Mouse (Mus musculus) thymus, adult 18-20 months (tissue): ENCODE results near the gene Gnl1.
"Not testable (repeated sequence)": the region's sequence is repeated elsewhere in the genome, so short reads cannot be mapped to it uniquely, and the experiment has no call there.

Source experiments
- DNase-seq, 2 experiments: peaks; one replicate each; pipeline ENCODE4 v3.0.0; 2022; ENCODE audit warnings: mixed read lengths in 2 of 2

Gene Gnl1

DNA sequence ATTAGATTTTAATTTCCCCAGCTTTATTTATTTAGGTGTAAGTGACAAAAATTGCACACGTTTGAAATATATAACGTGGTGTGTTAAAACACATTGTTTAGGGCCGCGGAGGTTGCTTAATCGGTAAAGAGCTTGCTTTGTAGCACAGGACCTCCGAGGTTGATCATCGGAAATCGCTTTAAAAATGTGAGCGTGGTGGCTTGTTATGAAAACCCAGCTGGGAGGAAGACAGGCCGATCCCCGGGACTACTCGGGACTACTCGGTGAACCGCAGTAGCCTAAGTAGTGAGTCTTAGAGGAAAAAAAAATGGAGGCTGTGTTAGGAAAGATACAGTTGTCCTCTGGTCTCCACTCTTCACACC lies 15.2 kb downstream of the Gnl1 start:
- no peak for DNase-seq

DNA sequence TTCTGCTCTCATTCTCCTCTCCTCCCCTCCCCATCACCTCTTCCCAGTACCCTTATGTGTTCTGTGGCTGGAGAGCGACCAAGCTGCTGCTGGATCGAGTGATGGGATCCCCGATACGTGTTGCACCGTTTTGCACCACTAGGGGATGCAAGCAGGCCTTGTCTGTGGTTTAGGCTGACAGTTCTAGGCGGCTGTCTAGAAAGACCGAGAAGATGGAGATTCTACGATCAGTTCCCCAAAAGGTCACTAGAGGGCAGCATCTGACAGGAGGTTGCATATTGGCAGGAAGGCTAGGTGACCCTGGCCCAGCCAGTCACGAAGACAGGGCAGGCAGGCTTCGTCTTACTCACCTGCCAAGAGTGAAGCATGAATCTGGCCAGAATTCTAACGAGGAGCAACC lies 17.3 kb downstream of the Gnl1 start:
- peak; percentile 89 to 96 for DNase-seq

DNA sequence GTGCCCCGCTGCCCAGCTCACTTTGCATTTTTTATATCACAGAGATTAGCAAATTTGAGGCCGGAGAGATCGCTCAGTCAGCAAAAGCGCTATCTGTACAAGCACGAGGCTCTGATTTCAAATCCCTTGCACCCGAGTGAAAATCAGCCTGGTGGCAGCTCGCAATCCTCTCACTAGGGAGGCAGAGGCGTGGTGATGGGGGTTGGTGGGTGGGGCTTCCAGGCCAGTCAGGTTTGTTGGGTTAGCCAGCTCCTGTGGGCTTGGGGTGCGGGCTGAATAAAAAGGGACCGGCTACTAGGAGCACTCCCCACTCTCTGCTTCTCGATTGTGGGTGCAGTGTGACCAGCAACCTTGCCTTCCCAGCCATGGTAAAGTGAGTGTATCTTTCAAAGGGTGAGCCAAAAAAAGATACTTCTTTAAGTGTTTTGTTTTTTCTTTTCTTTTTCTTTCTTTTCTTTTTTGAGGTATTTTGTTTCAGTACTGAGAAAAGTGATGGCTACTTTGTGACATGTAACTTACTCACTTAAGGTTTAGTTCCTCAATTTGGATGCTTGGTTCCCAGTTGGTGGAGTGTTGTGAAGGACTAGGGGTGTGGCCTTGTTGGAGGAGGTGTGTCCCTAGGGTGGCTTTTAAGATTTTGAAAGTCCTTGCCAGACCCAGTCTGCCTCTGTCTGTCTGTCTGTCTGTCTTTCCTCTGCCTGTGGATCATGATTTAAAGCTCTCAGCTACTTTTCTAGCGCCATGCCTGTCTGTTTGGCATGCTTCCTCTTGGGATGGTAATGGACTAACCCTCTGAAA lies 18.3 kb downstream of the Gnl1 start:
- peak in 1 of 2 experiments; percentile 55 for DNase-seq

- no peak for DNase-seq
Measured at GRCm38 (mm10) chr17:35998545-35999305, 19.1 kb downstream of the Gnl1 start.

DNA sequence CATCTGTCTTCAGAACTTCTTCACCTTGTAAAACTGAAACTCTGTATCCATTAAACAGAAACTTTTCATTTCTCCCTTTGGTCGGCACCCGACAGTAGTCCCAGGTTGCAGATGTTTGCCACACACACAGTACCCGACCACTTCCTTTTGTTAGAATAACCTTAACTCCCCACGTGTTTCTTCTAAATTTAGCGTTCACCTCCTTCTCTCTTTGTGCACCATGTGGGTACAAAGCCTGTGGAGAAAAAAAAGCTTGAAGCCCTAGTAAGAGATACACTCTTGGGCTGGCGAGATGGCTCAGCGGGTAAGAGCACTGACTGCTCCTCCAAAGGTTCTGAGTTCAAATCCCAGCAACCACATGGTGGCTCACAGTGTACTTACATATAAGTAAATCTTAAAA lies 19.7 kb downstream of the Gnl1 start:
- peak; percentile 63 to 88 for DNase-seq

- DNase-seq, result no peak
Measured at GRCm38 (mm10) chr17:36000349-36000748, 20.7 kb downstream of the Gnl1 start.

GRCm38 (mm10) chr17:36001121-36001897 lies 21.7 kb downstream of the Gnl1 start:
- DNase-seq, result no peak

DNA sequence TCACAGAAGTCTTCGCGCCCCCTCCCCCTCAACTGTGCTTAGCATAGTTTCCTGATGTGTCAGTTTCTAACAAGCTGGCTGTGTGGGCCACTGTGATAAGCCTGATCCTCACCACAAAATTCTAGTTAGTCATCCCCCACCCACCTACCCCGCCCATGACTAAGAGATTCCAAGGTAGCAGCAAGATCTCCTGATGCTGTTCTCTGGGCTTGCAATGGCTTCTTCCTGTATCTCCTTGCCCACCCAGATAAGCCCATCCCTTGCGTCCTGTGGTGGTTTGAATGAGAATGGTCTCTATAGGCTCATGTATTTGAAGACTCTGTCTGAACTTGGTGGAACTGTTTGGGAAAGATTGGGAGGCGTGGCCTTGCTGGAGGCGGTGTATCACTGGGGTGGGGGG lies 22.3 kb downstream of the Gnl1 start:
- DNase-seq, result no peak

DNA sequence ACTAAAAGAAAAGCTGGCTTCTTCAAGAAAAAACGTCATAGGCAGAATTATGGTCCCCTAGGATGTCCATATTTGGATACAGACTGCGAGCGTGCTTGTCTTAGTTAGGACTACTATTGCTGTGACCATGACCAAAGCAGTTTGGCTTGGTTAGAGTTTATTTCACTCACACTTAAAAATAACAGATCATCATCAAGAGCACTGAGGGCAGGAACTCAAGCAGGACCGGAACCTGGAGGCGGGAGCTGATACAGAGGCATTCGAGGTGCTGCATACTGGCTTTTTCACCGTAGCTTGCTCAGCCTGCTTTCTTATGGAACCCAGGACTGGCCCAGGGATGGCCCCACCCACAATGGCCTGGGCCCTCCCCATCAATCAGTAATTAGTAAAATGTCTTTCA lies 23.7 kb downstream of the Gnl1 start:
- no peak for DNase-seq

- not testable (repeated sequence) for DNase-seq
Measured at GRCm38 (mm10) chr17:36004409-36004808, 24.8 kb downstream of the Gnl1 start.

- no peak for DNase-seq
Measured at GRCm38 (mm10) chr17:36014977-36015376, 35.3 kb downstream of the Gnl1 start.

DNA sequence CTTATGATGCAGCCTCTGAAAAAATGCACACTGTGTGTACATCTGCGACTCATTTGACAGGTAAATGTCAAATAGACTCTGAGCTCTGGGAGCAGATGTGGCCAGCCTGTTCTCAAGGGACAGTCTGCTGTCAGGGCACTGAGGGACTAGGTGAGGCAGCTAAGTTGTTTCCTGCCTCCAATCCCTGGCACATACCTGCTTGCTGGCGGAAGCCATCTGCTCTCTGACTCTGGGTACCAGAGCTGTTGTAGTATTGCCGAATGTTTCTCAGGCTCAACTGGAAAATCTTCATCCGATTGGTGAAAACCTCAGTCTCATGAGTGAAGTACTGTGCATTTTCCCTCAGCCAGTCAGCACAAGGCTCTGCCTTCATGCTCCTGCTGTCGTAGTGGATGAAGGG lies 37.4 kb downstream of the Gnl1 start:
- DNase-seq, result no peak

DNA sequence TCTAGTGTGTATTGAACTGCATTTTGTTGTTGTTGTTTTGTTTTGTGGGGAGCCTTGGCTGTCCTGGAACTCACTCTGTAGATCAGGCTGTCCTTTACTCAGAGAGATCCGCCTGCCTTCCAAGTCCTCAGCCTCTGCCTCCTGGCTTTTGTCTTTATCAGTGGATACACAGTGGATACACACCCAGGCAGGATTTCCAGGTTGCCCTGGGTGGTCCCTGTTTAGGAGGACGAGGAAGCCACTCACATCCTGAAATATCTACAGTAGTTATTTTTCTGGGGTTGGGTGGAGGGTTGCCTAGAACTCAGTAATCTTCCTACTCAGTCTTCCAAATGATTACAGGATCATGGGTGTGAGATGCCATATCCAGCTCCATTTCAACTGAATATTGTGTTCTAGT lies 39.3 kb downstream of the Gnl1 start:
- no peak for DNase-seq

DNA sequence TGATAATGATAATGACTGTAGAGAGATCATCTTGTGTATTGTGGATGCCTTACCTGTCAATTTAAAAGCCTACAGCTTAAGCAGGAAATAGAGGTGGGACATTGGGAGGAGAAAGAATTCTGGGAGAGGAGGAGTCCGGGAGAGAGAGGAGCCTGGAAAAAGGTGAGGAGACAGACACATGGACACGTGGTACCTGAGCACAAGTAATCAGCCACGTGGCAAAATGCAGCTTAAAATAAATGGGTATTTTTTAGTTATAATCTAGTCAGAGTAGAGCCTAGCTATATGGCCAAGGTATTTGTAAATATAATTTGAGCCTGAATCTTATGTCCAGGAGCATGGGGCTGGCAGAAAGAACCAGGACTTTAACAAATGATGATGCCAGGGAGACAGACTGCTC lies 39.9 kb downstream of the Gnl1 start:
- no peak for DNase-seq

DNA sequence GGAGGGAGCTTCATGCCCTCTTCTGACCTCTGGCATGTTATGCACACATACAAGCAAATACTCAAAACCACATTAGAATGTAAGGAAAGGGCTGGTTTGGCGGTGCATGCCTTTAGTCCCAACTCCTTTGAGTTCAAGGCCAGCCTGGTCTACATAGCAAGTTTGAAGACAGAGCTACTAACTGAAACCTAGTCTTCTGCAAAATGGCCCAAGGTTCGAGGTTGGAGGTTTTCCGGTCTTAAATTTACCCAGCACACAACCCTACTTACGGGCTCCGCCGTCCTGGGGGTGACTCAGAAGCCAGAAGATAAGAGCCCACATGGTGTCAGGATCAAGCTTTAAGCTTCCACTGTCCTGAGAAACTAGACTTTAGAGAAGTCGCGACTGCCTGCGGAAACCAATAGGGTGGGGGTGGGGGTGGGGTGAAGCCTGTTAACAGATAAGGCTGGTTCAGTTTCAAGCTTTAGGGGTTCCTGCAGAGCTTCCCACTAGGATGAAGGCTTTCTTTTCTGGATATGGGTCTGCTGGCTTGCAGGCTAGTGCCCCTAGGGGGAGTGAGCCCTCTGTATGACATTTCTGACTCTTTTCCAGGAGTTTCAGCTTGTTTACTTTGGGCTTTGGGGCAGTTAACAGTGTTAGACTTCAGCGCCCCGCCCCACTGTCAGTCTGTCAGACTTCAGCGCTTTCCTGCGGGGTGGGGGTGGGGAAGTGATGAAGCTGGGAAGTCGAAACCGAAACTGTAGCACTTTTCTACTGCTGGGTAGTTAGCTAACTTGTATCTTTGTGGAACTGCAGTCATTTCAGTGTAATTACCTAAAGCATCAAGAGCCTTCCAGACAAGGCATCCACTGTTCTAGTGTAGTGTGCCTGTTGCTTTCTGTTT lies 40.8 kb downstream of the Gnl1 start, which contains the start of gene H2-T24:
TSS of gene H2-T24 (minus strand) at position 370 of the 883 bp plus-strand sequence.
- DNase-seq, result peak; percentile 67 to 79

DNA sequence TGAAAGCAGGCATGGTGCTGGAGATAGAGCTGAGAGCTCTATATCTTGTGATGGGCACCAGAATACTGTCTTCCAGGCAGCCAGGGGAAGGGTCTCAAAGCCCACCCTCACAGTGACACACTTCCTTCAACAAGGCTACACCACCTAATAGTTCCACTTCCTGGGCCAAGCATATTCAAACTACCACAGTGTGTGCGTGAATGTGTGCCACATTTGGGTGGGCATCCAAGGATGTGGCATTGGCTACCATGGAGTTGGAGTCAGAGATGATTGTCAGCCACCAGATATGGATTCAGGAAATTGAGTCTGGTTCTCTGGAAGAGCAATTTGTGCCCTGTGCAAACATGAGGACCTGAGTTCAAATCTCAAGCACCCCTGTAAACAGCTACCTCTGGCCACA lies 41.7 kb downstream of the Gnl1 start:
- no peak for DNase-seq

- no peak for DNase-seq
Measured at GRCm38 (mm10) chr17:36022098-36022497, 42.4 kb downstream of the Gnl1 start.

GRCm38 (mm10) chr17:36022922-36023321 lies 43.3 kb downstream of the Gnl1 start:
- DNase-seq, result no peak

DNA sequence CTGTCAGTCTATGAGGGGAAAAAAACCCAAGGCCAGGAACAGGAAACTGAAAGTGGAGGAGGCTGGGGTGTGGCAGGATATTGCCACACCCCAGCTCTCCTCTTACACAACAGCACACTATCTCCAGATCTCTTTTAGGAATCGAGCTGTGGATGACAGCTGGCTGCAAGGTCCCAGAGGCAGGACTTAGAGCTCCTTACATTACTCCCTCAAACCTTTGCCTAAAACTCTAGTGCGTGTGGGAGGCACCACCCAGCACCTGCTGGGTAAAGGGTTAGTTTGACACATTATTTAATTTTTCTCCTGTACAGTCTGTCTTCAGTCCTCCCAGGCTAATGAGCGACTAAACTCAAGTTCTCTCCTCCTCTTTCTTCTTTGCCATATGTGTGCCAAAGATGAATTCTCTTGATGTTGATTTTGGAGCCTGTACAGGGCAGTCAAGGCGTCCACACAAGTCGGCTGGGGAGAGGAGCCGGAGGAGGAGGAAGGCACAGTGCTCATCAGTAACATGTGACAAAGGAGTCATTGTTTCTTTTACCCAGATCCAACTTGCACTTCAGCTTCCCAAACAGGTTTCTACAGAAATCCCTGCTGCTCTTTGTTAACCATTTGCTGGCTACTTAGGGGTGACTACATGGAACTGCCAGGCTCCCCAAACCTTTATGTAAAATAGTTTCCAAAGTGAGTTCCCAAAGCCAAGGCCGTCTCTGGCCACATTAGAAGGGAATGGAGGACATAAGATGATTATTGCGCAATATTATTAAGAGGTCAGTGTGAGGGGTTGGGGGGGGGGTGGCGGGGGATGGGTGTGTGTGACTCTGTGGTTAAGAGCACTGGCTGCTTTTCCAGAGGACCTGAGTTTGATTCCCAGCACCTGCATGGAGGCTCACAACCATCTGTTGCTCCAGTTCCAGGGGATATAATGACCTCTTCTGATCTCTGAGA lies 44.3 kb downstream of the Gnl1 start:
- no peak for DNase-seq

- DNase-seq, result no peak
Measured at GRCm38 (mm10) chr17:36025197-36025596, 45.5 kb downstream of the Gnl1 start.

DNA sequence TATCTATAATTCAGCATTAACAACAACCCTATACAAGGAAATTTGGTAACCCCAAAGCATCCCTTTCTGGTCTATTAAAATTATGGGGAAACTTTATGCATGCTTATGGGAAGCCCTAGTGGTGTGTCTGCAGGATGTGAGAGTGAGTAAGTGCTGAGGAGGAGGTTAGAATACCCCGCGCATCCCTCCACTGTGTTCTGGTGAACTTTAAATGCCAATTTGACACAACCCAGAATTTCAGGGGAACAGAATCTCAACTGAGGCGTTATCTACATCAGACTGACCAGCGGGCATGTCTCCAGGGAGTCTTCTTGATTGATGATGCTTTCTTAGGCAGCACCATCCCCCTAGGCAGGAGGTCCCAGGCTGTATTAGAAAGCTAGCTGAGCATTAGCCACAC lies 46.2 kb downstream of the Gnl1 start:
- no peak for DNase-seq
